Mouse (Mus musculus): ENCODE data around the gene Mterf1a. TPM values are rescaled to one million over a fixed set of nuclear protein-coding genes. Genes with fewer than 3 reads are reported as not detected.

Mterf1a gene
- total RNA-seq, 4 experiments from 2014 or later: 7.0 to 12.4 (median 10.4) TPM

Other genes starting within 250 kb of the Mterf1a start
- gene Tmbim7, start 242.8 kb downstream of the Mterf1a start, total RNA-seq (2022): not detected
- gene Gatad1, start 236.7 kb downstream of the Mterf1a start, total RNA-seq (2022): 100 to 1,000 TPM in 1 of 4 experiments, 10 to 100 TPM in 3; 92.4 to 108 (median 95.7) TPM
- 100 to 1,000 TPM; 107 to 123 (median 115) TPM for gene Ankib1, start 91.0 kb downstream of the Mterf1a start, total RNA-seq (2022)
- gene Krit1, start 90.7 kb downstream of the Mterf1a start, total RNA-seq (2022): 10 to 100 TPM; 46.5 to 70.8 (median 55.1) TPM
- under 1 TPM; 0.14 to 0.49 (median 0.30) TPM for gene Lrrd1, start 48.8 kb downstream of the Mterf1a start, total RNA-seq (2022)
- 10 to 100 TPM; 55.6 to 74.3 (median 61.6) TPM for gene Akap9, start 34.1 kb upstream of the Mterf1a start, total RNA-seq (2022)
- gene Cyp51, start 210.8 kb upstream of the Mterf1a start, total RNA-seq (2022): 10 to 100 TPM; 41.5 to 43.5 (median 42.5) TPM

All from layer of hippocampus, adult 8-10 months (tissue).